Mouse (Mus musculus) Muller cell, postnatal 12 days (primary cell): ENCODE measurements at regions not wholly inside any gene's neighbourhood (a gene's known extent, or its start where the extent isn't known, plus 50 kb on each side); places are given as distances from the start of the nearest gene placed in this dataset.
"Not testable (repeated sequence)": the region's sequence is repeated elsewhere in the genome, so short reads cannot be mapped to it uniquely, and the experiment has no call there.

Source experiments
- DNase-seq: peaks from one replicate; pipeline ENCODE4 v3.0.0-alpha.2; 2015; ENCODE audit errors: inconsistent ontology term

DNA sequence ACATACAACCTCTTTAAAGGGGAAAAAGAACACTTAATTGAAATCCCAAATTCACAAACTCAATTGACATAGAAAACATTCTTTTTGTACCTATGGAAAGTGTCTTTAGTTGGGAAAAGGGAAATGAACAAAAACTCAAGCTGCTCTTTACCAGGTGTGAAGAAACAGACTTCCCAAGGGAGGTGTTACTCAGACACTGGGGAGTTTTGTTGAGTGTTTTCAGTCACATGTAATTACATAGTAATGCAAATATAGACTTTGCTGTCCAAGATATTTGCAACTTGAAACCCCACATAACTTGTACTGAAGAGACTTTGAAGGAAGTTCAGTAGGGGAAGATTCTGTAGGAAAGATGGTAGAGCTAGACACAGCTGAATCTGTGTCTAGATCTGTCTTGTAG lies 547.7 kb upstream of the Zfp960 start:
- DNase-seq: no peak

- no peak for DNase-seq
Observed at GRCm38 (mm10) chr17:16493951-16494350, 570.0 kb upstream of the Zfp960 start.

GRCm38 (mm10) chr17:16493546-16493945 lies 570.4 kb upstream of the Zfp960 start:
- peak; percentile 16 for DNase-seq

GRCm38 (mm10) chr17:16492551-16492950 lies 571.4 kb upstream of the Zfp960 start:
- no peak for DNase-seq

DNA sequence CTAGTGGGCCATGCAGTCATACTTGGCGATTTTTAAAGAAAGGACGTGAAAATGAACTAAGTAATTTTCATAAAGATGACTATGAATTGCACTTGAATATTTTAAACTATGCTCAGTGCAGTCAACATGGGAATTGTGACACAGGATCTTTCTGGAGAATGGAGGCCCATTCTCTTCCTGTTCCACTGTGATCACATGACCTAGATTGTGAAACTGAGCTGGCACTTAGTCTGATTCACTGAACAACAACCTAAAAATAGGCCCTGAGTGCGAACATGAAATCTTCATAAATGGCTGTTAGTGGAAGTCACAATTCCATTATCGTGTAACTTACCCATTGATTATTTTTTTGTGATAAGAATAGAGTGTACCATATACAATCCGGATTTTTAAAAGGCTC lies 577.6 kb upstream of the Zfp960 start:
- no peak for DNase-seq

- no peak for DNase-seq
Observed at GRCm38 (mm10) chr17:16483976-16484375, 579.9 kb upstream of the Zfp960 start.

GRCm38 (mm10) chr17:16481722-16482121 lies 582.2 kb upstream of the Zfp960 start:
- DNase-seq: peak; percentile 32

DNA sequence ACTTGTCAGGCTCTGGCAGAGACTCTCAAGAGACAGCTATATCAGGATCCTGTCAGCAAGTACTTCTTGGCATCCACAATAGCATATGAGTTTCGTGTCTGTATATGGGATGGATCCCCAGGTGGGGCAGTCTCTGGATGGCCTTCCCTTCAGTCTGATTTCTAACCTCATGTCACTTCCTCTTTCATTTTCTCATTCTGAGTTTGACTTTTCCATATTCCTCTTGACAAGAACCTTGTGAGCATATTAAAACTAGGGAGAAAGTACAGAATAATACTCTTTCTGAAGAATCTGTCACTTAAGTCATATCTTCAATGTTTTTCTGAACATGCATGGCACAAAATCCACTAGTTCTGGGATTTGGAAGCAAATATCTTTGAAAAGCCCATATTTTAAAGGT lies 583.3 kb upstream of the Zfp960 start:
- no peak for DNase-seq

DNA sequence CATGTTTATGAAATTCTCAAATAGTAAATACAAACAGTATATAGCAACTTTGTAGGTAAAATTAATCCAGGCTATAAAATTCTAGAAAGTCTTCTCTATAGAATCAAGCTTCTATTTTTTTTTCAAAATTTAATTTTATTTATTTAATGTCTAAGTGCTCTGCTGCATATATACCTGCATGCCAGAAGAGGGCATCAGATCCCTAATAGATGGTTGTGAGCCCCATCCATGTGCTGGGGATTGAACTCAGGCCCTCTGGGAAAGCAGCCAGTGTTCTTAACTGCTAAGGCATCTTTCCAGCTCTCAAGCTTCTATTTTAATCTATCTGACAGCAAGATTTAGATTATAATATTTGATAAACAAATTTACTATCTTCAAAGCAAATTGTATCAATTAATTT lies 602.7 kb upstream of the Zfp960 start:
- no peak for DNase-seq

- no peak for DNase-seq
Observed at GRCm38 (mm10) chr17:16453098-16453497, 610.8 kb upstream of the Zfp960 start.

- peak; percentile 27 for DNase-seq
Observed at GRCm38 (mm10) chr17:16444562-16444961, 613.7 kb upstream of the Rgmb start.

GRCm38 (mm10) chr17:16395193-16395612 lies 564.4 kb upstream of the Rgmb start:
- DNase-seq: peak; percentile 96

GRCm38 (mm10) chr17:16374855-16375221 lies 544.0 kb upstream of the Rgmb start:
- not testable (repeated sequence) for DNase-seq

GRCm38 (mm10) chr17:16374119-16374854 lies 543.4 kb upstream of the Rgmb start:
- not testable (repeated sequence) for DNase-seq

DNA sequence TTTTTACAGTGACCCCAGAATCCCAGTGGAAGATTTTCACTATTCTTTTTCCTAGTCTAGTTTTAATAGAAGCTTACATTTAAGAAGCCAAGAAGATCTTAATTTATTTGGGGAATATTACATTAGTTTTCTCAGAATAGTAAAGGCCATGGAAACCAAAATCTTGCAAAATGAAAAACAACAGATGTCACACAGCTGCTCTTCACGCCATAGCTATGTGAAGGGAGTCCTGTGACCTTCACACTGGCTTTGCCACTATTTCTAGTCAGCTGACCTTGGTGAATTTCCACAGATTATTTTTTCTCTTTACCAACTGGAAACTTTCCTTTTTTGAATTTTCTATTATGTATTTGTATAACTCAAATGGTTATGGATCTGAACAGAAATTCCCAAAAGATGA lies 542.1 kb upstream of the Rgmb start:
- no peak for DNase-seq

GRCm38 (mm10) chr17:16344061-16344460 lies 513.2 kb upstream of the Rgmb start:
- DNase-seq: no peak

GRCm38 (mm10) chr17:16342785-16343184 lies 511.9 kb upstream of the Rgmb start:
- DNase-seq: no peak

DNA sequence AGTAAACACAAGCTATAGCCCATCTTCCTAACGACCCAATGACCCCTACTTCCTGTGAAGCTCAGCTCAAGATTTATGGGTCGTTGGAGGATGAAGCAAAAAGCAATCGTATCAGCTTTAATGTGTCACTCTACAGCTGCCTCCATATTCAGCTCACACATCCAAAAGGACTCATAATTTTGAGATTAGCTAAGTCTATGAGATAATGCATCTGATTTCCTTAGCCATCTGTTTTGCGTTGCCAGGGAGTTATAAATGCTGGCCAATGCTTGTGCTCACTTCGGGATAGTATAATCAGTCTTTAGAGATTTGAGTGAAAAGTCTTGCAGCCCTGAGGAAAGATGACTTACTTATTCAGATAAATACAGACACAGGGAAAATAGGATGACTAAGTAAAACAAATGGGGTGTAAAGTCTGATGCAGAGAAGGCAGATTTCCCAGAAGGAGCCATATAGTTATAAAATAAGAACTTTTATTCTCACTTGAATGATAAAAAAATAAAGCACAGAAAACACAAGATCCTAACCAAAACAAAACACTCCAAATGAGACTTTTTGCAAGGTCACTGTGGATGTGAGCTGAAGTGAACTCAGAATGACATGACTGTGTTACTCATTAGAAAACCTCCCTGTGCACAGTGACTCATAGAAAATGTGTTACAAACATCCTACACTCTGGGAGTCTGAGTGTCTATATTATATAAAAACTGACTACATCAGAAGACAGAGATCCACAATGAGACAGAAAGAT lies 509.1 kb upstream of the Rgmb start:
- peak; percentile 66 for DNase-seq

DNA sequence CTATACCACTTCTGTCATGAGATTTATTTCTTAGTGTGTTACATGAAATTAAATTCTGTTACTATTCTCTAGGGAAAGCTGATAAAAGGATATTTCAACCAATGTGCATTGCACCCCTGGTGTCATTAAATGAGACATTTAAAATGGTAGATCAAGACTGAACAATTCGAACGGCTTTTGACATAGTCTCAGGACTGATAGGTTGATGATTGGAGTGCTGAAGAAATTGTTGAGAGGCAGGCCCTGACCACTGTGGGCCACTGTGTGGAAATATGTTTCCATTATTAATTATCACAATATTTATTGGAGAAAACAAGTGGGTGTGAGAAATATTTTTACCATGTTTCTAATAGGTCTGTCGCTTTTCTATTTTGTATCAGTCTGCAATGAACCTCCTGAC lies 481.1 kb upstream of the Rgmb start:
- DNase-seq: no peak

DNA sequence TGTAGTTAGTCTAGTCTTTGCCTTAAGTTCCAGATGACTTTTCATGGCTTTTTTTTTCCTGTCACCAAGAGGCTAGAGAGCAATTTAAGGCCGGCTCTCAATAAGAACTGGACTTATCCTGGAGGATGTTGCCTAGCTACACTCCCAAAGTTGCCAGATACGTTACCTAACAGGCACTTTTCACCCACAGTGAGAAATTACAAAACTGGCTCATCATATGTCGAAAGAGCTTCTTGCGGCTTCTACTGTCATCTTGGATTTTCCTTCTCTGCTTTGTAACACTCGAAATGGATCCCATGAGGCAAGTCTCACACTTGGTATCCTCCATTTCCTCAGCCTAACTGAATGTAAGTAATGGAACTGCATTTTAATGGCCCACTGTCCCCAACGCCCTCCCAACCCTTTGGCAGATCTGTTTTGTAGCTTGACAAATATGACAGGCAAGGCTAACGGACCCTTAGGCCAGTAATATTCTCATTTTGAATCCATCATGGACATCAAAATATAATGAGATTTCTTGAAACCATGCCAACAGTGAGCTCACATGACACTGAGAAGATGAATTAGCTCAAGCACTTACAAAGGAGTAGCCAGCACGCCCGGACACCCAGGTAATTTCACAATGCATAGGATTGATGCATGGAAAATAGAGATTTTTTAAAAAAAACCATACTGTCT lies 480.5 kb upstream of the Rgmb start:
- DNase-seq: no peak

DNA sequence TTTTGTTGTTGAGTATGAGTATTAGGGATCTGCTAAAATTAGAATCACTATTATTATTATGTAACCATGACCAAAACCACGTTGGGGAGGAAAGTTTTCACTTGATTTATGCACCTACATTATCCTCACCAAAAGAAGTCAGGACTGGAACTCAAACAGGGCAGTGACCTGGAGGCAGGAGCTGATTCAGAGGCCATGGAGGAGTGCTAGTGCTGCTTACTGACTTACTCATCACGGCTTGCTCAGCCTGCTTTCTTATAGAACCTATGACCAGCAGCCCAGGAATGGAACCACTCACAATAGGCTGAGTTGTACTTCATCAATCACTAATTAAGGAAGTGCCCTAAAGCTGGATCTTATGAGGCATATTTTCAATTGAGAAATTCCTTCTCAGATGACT lies 470.9 kb upstream of the Rgmb start:
- DNase-seq: peak; percentile 50

DNA sequence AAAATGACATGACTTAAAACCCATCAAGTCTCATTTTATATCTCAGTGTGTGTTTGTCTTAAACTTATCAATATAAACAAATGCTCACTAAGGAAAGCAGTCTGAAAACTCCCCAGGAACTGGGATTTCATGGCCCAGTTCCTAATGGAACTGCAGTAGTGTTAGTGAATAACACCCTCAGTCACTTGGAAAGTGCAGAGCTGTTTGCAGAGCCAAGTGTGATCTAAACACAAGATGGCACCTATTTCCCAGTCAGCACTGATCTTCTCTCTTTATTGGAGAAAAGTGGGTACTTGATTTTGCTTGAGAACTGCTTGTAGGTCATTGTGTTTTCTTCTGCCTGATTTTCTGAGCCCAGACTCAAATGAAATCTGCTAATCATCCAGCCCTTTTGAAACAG lies 467.7 kb upstream of the Rgmb start:
- no peak for DNase-seq
